Mouse (Mus musculus): ENCODE measurements around the gene H2afj. TPM values are rescaled to one million over a fixed set of nuclear protein-coding genes. Genes with fewer than 3 reads are reported as not detected.
"Not testable (repeated sequence)": the region's sequence is repeated elsewhere in the genome, so short reads cannot be mapped to it uniquely, and the experiment has no call there.

Gene H2afj
- polyA plus RNA-seq, 1 experiment, result 262 TPM

- Histone ChIP-seq H3K27me3 (replicated peaks; ENCODE audit: control insufficient read depth, insufficient read depth, low read length) (no peaks in the 10 kb centered on the region), H3K4me3 (ENCODE audit: insufficient read depth, low read depth, low read length) (no peak overlapping the region), H3K27ac (ENCODE audit: insufficient read depth, low read depth, low read length) (no peak overlapping the region), H3K4me1 (ENCODE audit: control insufficient read depth, insufficient read depth, low read length) (no peaks in the 10 kb centered on the region), H3K36me3 (ENCODE audit: control insufficient read depth, insufficient read depth, low read length) (no peaks in the 10 kb centered on the region)
- DNase-seq, result no peak
- WGBS, result 90% methylated on average over 9 of the region's 9 CpGs
- no peak for TF ChIP-seq CTCF (conservative IDR thresholded peaks at IDR 0.05; ENCODE audit: insufficient read depth, insufficient read length, low read depth, low read length)
- no peak for TF ChIP-seq POLR2A (IDR thresholded peaks at IDR 0.05; ENCODE audit: low read depth, low read length)
Measured at GRCm38 (mm10) chr6:136782761-136783160, 25.3 kb upstream of the H2afj start.

GRCm38 (mm10) chr6:136789391-136789971, 18.6 kb upstream of the H2afj start:
- peak overlapping the region; percentile 49; the same call in 1 of the 2 replicates for H3K27ac ChIP-seq (ENCODE audit: insufficient read depth, low read depth, low read length)
- 53% methylated on average over 5 of the region's 5 CpGs for WGBS
- H3K4me1 ChIP-seq (ENCODE audit: control insufficient read depth, insufficient read depth, low read length), result no peaks in the 10 kb centered on the region
- no peak for TF ChIP-seq CTCF (conservative IDR thresholded peaks at IDR 0.05; ENCODE audit: insufficient read depth, insufficient read length, low read depth, low read length)
- TF ChIP-seq POLR2A (IDR thresholded peaks at IDR 0.05; ENCODE audit: low read depth, low read length), result no peak
- no peak overlapping the region for H3K4me3 ChIP-seq (ENCODE audit: insufficient read depth, low read depth, low read length)
- no peaks in the 10 kb centered on the region for H3K27me3 ChIP-seq (replicated peaks; ENCODE audit: control insufficient read depth, insufficient read depth, low read length)
- H3K36me3 ChIP-seq (ENCODE audit: control insufficient read depth, insufficient read depth, low read length), result no peaks in the 10 kb centered on the region
- peak; percentile 71 for DNase-seq

- TF ChIP-seq CTCF (conservative IDR thresholded peaks at IDR 0.05; ENCODE audit: insufficient read depth, insufficient read length, low read depth, low read length), result no peak
- TF ChIP-seq POLR2A (IDR thresholded peaks at IDR 0.05; ENCODE audit: low read depth, low read length), result no peak
- H3K4me3 ChIP-seq (ENCODE audit: insufficient read depth, low read depth, low read length), result no peak overlapping the region
- H3K4me1 ChIP-seq (ENCODE audit: control insufficient read depth, insufficient read depth, low read length), result no peaks in the 10 kb centered on the region
- H3K27ac ChIP-seq (ENCODE audit: insufficient read depth, low read depth, low read length), result no peak overlapping the region
- H3K27me3 ChIP-seq (replicated peaks; ENCODE audit: control insufficient read depth, insufficient read depth, low read length), result no peaks in the 10 kb centered on the region
- 52% methylated on average over 16 of the region's 16 CpGs for WGBS
- no peaks in the 10 kb centered on the region for H3K36me3 ChIP-seq (ENCODE audit: control insufficient read depth, insufficient read depth, low read length)
- DNase-seq, result no peak
Measured at GRCm38 (mm10) chr6:136792884-136793758, 14.9 kb upstream of the H2afj start.

GRCm38 (mm10) chr6:136793831-136794525, 14.1 kb upstream of the H2afj start:
- H3K4me3 ChIP-seq (ENCODE audit: insufficient read depth, low read depth, low read length), result peak overlapping the region; percentile 15; the same call in 1 of the 2 replicates
- H3K27me3 ChIP-seq (replicated peaks; ENCODE audit: control insufficient read depth, insufficient read depth, low read length), result no peaks in the 10 kb centered on the region
- DNase-seq, result no peak
- no peak for TF ChIP-seq CTCF (conservative IDR thresholded peaks at IDR 0.05; ENCODE audit: insufficient read depth, insufficient read length, low read depth, low read length)
- no peak for TF ChIP-seq POLR2A (IDR thresholded peaks at IDR 0.05; ENCODE audit: low read depth, low read length)
- WGBS, result under 1% methylated on average over 24 of the region's 24 CpGs
- H3K27ac ChIP-seq (ENCODE audit: insufficient read depth, low read depth, low read length), result no peak overlapping the region
- H3K4me1 ChIP-seq (ENCODE audit: control insufficient read depth, insufficient read depth, low read length), result no peaks in the 10 kb centered on the region
- no peaks in the 10 kb centered on the region for H3K36me3 ChIP-seq (ENCODE audit: control insufficient read depth, insufficient read depth, low read length)

- Histone ChIP-seq H3K4me1 (ENCODE audit: control insufficient read depth, insufficient read depth, low read length) (no peaks in the 10 kb centered on the region), H3K36me3 (ENCODE audit: control insufficient read depth, insufficient read depth, low read length) (no peaks in the 10 kb centered on the region), H3K27me3 (replicated peaks; ENCODE audit: control insufficient read depth, insufficient read depth, low read length) (no peaks in the 10 kb centered on the region), H3K27ac (ENCODE audit: insufficient read depth, low read depth, low read length) (no peak overlapping the region), H3K4me3 (ENCODE audit: insufficient read depth, low read depth, low read length) (no peak overlapping the region)
- TF ChIP-seq CTCF (conservative IDR thresholded peaks at IDR 0.05; ENCODE audit: insufficient read depth, insufficient read length, low read depth, low read length), result no peak
- TF ChIP-seq POLR2A (IDR thresholded peaks at IDR 0.05; ENCODE audit: low read depth, low read length), result no peak
- no peak for DNase-seq
- 93% methylated on average over 1 of the region's 1 CpGs for WGBS
Measured at GRCm38 (mm10) chr6:136795110-136795509, 12.9 kb upstream of the H2afj start.

- no peak overlapping the region for H3K4me3 ChIP-seq (ENCODE audit: insufficient read depth, low read depth, low read length)
- H3K27me3 ChIP-seq (replicated peaks; ENCODE audit: control insufficient read depth, insufficient read depth, low read length), result no peaks in the 10 kb centered on the region
- WGBS, result 61% methylated on average over 6 of the region's 6 CpGs
- H3K4me1 ChIP-seq (ENCODE audit: control insufficient read depth, insufficient read depth, low read length), result no peaks in the 10 kb centered on the region
- no peak for TF ChIP-seq CTCF (conservative IDR thresholded peaks at IDR 0.05; ENCODE audit: insufficient read depth, insufficient read length, low read depth, low read length)
- TF ChIP-seq POLR2A (IDR thresholded peaks at IDR 0.05; ENCODE audit: low read depth, low read length), result no peak
- no peak overlapping the region for H3K27ac ChIP-seq (ENCODE audit: insufficient read depth, low read depth, low read length)
- no peaks in the 10 kb centered on the region for H3K36me3 ChIP-seq (ENCODE audit: control insufficient read depth, insufficient read depth, low read length)
- DNase-seq, result no peak
Measured at GRCm38 (mm10) chr6:136795850-136796249, 12.2 kb upstream of the H2afj start.

GRCm38 (mm10) chr6:136797874-136798693, 10.0 kb upstream of the H2afj start:
- DNase-seq; H3K4me3 ChIP-seq (ENCODE audit: insufficient read depth, low read depth, low read length); H3K4me1 ChIP-seq (ENCODE audit: control insufficient read depth, insufficient read depth, low read length); H3K27ac ChIP-seq (ENCODE audit: insufficient read depth, low read depth, low read length); H3K27me3 ChIP-seq (replicated peaks; ENCODE audit: control insufficient read depth, insufficient read depth, low read length); H3K36me3 ChIP-seq (ENCODE audit: control insufficient read depth, insufficient read depth, low read length): not testable (repeated sequence)
- WGBS, result 94% methylated on average over 3 of the region's 3 CpGs
